Mouse (Mus musculus) myocyte (in vitro differentiated cells): ENCODE data around the gene Lime1.

Experiments
- CEBPB ChIP-seq: IDR thresholded peaks from 2 replicates; pipeline ENCODE4 v1.6.1; 2011; ENCODE audit warnings: mild to moderate bottlenecking, moderate library complexity; ENCODE audit not compliant: poor library complexity, insufficient read depth, severe bottlenecking
- E2F4 ChIP-seq: IDR thresholded peaks from one replicate; pipeline ENCODE4 v1.6.1; 2011; ENCODE audit warnings: mild to moderate bottlenecking, control low read depth, moderate library complexity; ENCODE audit not compliant: insufficient read depth
- MAX ChIP-seq: IDR thresholded peaks from one replicate; pipeline ENCODE4 v1.6.1; 2011; ENCODE audit warnings: low read depth, mild to moderate bottlenecking, control low read depth
- MYOD1 ChIP-seq, 3 experiments: IDR thresholded peaks; one replicate each; pipeline ENCODE4 v1.6.1; 2011; ENCODE audit warnings: control low read depth in 2 of 3, low read depth in 2 of 3, mild to moderate bottlenecking in 2 of 3, moderate library complexity in 1 of 3; ENCODE audit not compliant: insufficient read length in 2 of 3, control insufficient read depth in 1 of 3
- MYOG ChIP-seq, 3 experiments: IDR thresholded peaks; one replicate each; pipeline ENCODE4 v1.6.1; 2011; ENCODE audit warnings: control low read depth in 2 of 3, low read depth in 2 of 3, mild to moderate bottlenecking in 2 of 3; ENCODE audit not compliant: insufficient read length in 2 of 3, control insufficient read depth in 1 of 3, insufficient read depth in 1 of 3
- POLR2A ChIP-seq: IDR thresholded peaks from one replicate; pipeline ENCODE4 v1.6.1; 2011; ENCODE audit warnings: low read depth, mild to moderate bottlenecking, control low read depth, moderate library complexity; ENCODE audit not compliant: insufficient read length
- POLR2AphosphoS2 ChIP-seq: IDR thresholded peaks from one replicate; pipeline ENCODE4 v1.6.1; 2011; ENCODE audit warnings: low read depth, control low read depth; ENCODE audit not compliant: insufficient read length
- REST ChIP-seq: IDR thresholded peaks from one replicate; pipeline ENCODE4 v1.6.1; 2011; ENCODE audit warnings: mild to moderate bottlenecking, control low read depth, moderate library complexity; ENCODE audit not compliant: insufficient read depth, insufficient read length
- SRF ChIP-seq: IDR thresholded peaks from one replicate; pipeline ENCODE4 v1.6.1; 2011; ENCODE audit warnings: low read depth; ENCODE audit not compliant: control insufficient read depth, insufficient read length
- TCF12 ChIP-seq: IDR thresholded peaks from one replicate; pipeline ENCODE4 v1.6.1; 2011; ENCODE audit warnings: mild to moderate bottlenecking, control low read depth; ENCODE audit not compliant: poor library complexity, insufficient read depth, severe bottlenecking
- USF1 ChIP-seq: IDR thresholded peaks from one replicate; pipeline ENCODE4 v1.6.1; 2011; ENCODE audit warnings: low read depth, mild to moderate bottlenecking, control low read depth, moderate library complexity

GRCm38 (mm10) chr2:181370001-181370400 is 9.9 kb upstream of the Lime1 start:
- TF ChIP-seq POLR2A (no peak), POLR2AphosphoS2 (no peak), TCF12 (no peak), CEBPB (no peak), USF1 (no peak), SRF (no peak), MAX (no peak), MYOG (IDR thresholded peaks at IDR 0.05; ENCODE audit: control insufficient read depth in 1 of 3, insufficient read depth in 1 of 3, insufficient read length in 2 of 3, low read depth in 2 of 3) (no peak), E2F4 (no peak), MYOD1 (IDR thresholded peaks at IDR 0.05; ENCODE audit: control insufficient read depth in 1 of 3, insufficient read length in 2 of 3, low read depth in 2 of 3) (no peak), REST (no peak)
